Mouse (Mus musculus) kidney, embryonic 14.5 days (tissue): Measurements from ENCODE around the gene B130006D01Rik. TPM values are rescaled to one million over a fixed set of nuclear protein-coding genes. Genes with fewer than 3 reads are reported as not detected.
"Not testable (repeated sequence)": the region's sequence is repeated elsewhere in the genome, so short reads cannot be mapped to it uniquely, and the experiment has no call there.

Source experiments
- ATAC-seq: fragments of 200-750 bp; cut with Nextera tagmentation; 2 replicates; pipeline ENCODE4 v1.8.0; 2017; ENCODE audit warnings: moderate number of reproducible peaks, mild to moderate bottlenecking, moderate TSS enrichment, moderate library complexity; ENCODE audit not compliant: low FRiP score, low TSS enrichment
- H3K27ac ChIP-seq: fragments of 300-500 bp; sonication (generic); 2 replicates; pipeline ENCODE4 v1.5.1; 2014; ENCODE audit warnings: low read depth, mild to moderate bottlenecking, low read length, moderate library complexity, mixed read lengths
- H3K27me3 ChIP-seq: fragments of 300-500 bp; sonication (generic); 2 replicates; pipeline ENCODE4 v1.6.1; 2014; ENCODE audit warnings: mild to moderate bottlenecking, low read length; ENCODE audit not compliant: control insufficient read depth, insufficient read depth
- H3K36me3 ChIP-seq: fragments of 300-500 bp; sonication (generic); 2 replicates; pipeline ENCODE4 v1.6.1; 2014; ENCODE audit warnings: low read length, mixed read lengths; ENCODE audit not compliant: control insufficient read depth, insufficient read depth
- H3K4me1 ChIP-seq: fragments of 300-500 bp; sonication (generic); 2 replicates; pipeline ENCODE4 v1.6.1; 2014; ENCODE audit warnings: low read length, mixed read lengths; ENCODE audit not compliant: control insufficient read depth, insufficient read depth
- H3K4me2 ChIP-seq: fragments of 300-500 bp; sonication (generic); replicated peaks from 2 replicates; pipeline ENCODE4 v1.6.1; 2014; ENCODE audit warnings: low read depth, mild to moderate bottlenecking, low read length
- H3K4me3 ChIP-seq: fragments of 300-500 bp; sonication (generic); 2 replicates; pipeline ENCODE4 v1.5.1; 2014; ENCODE audit warnings: mild to moderate bottlenecking, low read length
- H3K9ac ChIP-seq: fragments of 300-500 bp; sonication (generic); 2 replicates; pipeline ENCODE4 v1.6.1; 2014; ENCODE audit warnings: low read depth, mild to moderate bottlenecking, low read length, moderate library complexity
- H3K9me3 ChIP-seq: fragments of 300-500 bp; sonication (generic); 2 replicates; pipeline ENCODE4 v1.6.1; 2016; ENCODE audit warnings: low read length; ENCODE audit not compliant: control insufficient read depth
- WGBS: fragments of 180-500 bp; shearing (Covaris S2); extraction: QIAGEN DNeasy Blood & Tissue Kit; methylation state at CpG from one replicate; pipeline ENCODE4 v1.1.7; 2014; 5-methylcytosine and 5-hydroxymethylcytosine counted together
- polyA plus RNA-seq: library from polyadenylated mRNA; unstranded; fragments of >200 nt; fragmentation: Nextera tagmentation; extraction: Ambion mirVana; gene quantifications from 2 replicates; pipeline ENCODE4 v1.2.1, GENCODE M21; 2014

The B130006D01Rik gene
- polyA plus RNA-seq, 1 experiment from 2014 or later: 1.6 TPM

DNA sequence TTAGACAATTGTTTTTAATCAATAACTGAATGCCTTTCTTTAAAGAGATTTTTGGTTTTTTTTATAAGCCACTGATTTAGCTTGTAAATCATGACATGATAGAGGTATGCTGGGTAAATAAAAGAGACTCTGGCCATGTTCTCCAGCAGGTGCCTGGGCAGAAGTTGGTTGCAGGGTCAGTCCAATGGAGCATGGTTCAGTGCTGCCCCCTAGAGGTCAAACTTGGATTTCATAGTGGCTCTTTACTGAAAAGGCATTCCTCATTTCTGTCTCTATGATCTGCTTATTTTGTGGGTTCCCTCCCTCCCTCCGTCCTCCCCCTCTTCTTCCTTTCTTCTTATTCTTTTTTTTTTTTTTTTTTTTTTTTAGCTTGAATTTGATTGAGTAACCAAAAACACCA, 27.6 kb downstream of the B130006D01Rik start:
- Histone ChIP-seq H3K4me2 (no peak overlapping the region), H3K9ac (no peak overlapping the region), H3K9me3 (no peaks in the 10 kb centered on the region), H3K4me1 (no peaks in the 10 kb centered on the region), H3K27ac (no peak overlapping the region), H3K4me3 (no peak overlapping the region), H3K36me3 (peaks cover 55% of the 10 kb centered on the region), H3K27me3 (no peaks in the 10 kb centered on the region)
- WGBS: 42% methylated on average over 1 of the region's 1 CpGs
- ATAC-seq: peak; percentile 35; the same call in 1 of the 2 replicates

DNA sequence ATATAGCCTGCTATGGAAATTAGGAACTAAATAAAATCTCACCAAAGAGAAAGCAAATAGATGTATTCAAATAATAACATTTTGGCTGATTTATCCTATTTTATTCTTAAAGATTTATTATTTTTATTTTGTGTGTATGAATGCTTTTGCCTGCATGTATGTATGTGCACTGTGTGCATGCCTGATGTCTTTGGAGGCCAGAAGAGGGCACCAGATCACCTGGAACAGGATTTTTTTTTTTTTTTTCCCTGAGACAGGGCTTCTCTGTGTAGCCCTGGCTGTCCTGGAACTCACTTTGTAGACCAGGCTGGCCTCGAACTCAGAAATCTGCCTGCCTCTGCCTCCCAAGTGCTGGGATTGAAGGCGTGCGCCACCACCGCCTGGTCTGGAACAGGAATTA, 31.8 kb downstream of the B130006D01Rik start:
- not testable (repeated sequence) for H3K9ac ChIP-seq, H3K4me1 ChIP-seq, H3K27me3 ChIP-seq, H3K4me3 ChIP-seq, ATAC-seq, H3K27ac ChIP-seq, H3K9me3 ChIP-seq, H3K4me2 ChIP-seq
- 99% methylated on average over 4 of the region's 4 CpGs for WGBS
- peaks cover 46% of the 10 kb centered on the region for H3K36me3 ChIP-seq

DNA sequence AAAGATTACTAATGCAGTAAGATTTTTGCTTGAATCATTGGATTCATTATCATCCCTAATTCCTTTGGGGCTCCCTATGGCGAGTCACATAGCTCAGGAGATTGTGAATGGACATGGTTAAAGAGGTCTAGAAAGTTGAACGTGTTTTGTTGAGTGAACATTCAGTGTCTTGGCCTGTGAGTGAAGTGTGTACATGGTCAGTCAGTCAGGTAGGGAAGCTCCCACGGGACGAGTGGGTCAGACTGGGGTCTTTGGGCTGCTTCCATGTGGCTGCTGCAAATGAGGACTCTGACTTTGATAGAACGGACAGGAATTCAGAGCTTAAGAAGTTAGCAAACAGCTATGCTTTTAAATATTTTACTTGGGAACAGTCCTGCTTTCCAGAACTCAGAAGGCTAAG, 37.1 kb downstream of the B130006D01Rik start:
- H3K4me3 ChIP-seq: no peak overlapping the region
- H3K9ac ChIP-seq: no peak overlapping the region
- peaks cover 20% of the 10 kb centered on the region for H3K36me3 ChIP-seq
- no peaks in the 10 kb centered on the region for H3K4me1 ChIP-seq
- 92% methylated on average over 5 of the region's 5 CpGs for WGBS
- no peak overlapping the region for H3K27ac ChIP-seq
- ATAC-seq: no peak
- H3K27me3 ChIP-seq: no peaks in the 10 kb centered on the region
- H3K9me3 ChIP-seq: no peaks in the 10 kb centered on the region
- no peak overlapping the region for H3K4me2 ChIP-seq

DNA sequence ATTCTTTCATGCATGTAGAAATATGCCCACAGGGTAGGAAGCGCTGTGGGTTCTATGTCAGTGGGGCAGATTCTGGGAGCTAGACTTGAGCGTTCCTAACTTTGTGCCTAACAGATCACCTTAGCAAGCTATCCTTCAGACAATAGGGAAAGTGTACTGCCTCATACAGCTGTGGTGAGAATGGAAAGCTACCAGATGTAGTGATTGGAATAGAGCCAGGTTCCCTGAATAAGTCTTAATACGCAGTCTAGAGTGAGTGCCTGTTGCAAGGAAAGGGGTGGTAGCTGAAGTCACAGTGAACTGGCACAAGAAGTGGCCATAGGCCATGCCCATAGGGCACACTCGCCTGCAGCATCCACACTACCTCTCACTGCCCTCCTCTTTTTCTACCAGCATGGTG, 39.6 kb downstream of the B130006D01Rik start:
- H3K9ac ChIP-seq: no peak overlapping the region
- H3K4me2 ChIP-seq: no peak overlapping the region
- H3K9me3 ChIP-seq: no peaks in the 10 kb centered on the region
- 77% methylated on average over 4 of the region's 4 CpGs for WGBS
- ATAC-seq: no peak
- H3K4me3 ChIP-seq: no peak overlapping the region
- peaks cover 13% of the 10 kb centered on the region for H3K36me3 ChIP-seq
- no peaks in the 10 kb centered on the region for H3K4me1 ChIP-seq
- H3K27ac ChIP-seq: no peak overlapping the region
- no peaks in the 10 kb centered on the region for H3K27me3 ChIP-seq

DNA sequence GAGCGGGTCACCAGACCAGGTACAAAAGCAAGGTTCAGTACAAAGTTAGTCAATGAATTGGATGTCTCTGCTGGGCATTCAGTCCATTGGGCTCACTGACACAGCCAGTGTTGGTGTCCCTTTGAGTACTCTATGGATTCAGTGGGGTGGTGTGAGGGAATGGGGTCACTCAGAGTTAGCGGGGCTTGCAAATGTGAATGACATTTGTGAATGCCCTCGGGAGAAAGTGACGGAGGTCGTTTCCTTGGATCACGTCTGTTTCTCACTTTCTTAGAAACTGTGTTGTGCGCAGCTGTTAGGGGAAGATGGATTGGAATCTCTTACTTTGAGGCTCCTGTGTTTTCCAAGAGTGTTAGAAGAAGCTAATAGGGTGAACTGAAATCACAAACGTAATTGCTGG, 41.4 kb downstream of the B130006D01Rik start:
- H3K4me1 ChIP-seq: no peaks in the 10 kb centered on the region
- no peak overlapping the region for H3K9ac ChIP-seq
- H3K9me3 ChIP-seq: no peaks in the 10 kb centered on the region
- H3K4me2 ChIP-seq: no peak overlapping the region
- H3K27ac ChIP-seq: no peak overlapping the region
- H3K27me3 ChIP-seq: no peaks in the 10 kb centered on the region
- WGBS: 71% methylated on average over 8 of the region's 8 CpGs
- ATAC-seq: no peak
- H3K4me3 ChIP-seq: no peak overlapping the region
- H3K36me3 ChIP-seq: peaks cover 20% of the 10 kb centered on the region

DNA sequence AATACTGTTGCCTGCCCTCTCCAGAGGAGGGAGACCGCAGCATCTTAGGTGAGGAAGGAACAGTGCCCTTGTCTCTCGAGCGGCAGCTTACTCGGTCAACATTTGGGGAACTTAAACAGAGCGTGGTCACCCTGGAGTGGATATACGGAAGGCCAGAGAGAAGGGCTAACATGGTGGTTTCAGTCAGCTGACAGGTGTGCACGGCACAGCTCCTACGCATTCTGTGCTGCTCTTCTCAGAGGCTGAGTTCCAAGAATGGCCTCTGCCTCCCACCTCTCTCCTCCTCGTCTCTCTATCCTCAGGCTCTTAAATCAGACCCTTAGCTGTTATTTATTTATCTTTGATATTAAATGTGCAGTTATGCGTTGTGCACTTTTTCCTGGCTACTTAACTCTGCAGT, 41.9 kb downstream of the B130006D01Rik start:
- H3K4me3 ChIP-seq: no peak overlapping the region
- H3K27ac ChIP-seq: no peak overlapping the region
- H3K36me3 ChIP-seq: peaks cover 20% of the 10 kb centered on the region
- no peak overlapping the region for H3K4me2 ChIP-seq
- no peak for ATAC-seq
- no peak overlapping the region for H3K9ac ChIP-seq
- no peaks in the 10 kb centered on the region for H3K4me1 ChIP-seq
- no peaks in the 10 kb centered on the region for H3K9me3 ChIP-seq
- 76% methylated on average over 10 of the region's 10 CpGs for WGBS
- H3K27me3 ChIP-seq: no peaks in the 10 kb centered on the region

DNA sequence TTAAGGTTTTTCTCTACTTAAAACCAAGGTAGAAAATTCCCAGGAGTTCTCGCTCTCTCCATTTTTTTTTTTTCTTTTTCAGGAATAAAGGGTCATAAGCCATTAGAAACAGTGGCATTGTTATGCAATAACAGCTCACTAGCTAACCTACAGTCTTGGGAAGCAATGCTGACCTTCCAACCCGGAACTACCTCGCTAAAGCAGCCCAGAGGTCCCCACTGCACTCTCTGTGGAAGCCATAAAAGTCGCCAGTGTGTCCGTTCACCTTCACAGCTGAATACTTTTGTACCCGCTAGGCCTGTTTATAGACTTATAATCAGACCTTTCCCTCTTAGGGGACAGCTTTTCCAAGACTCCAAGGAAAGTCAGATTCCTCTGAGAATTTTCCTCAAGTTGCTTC, 44.9 kb downstream of the B130006D01Rik start:
- Histone ChIP-seq H3K4me3 (no peak overlapping the region), H3K4me2 (no peak overlapping the region), H3K27me3 (no peaks in the 10 kb centered on the region), H3K9ac (no peak overlapping the region), H3K9me3 (no peaks in the 10 kb centered on the region), H3K4me1 (no peaks in the 10 kb centered on the region), H3K27ac (no peak overlapping the region), H3K36me3 (peaks cover 20% of the 10 kb centered on the region)
- WGBS: 69% methylated on average over 6 of the region's 6 CpGs
- no peak for ATAC-seq

DNA sequence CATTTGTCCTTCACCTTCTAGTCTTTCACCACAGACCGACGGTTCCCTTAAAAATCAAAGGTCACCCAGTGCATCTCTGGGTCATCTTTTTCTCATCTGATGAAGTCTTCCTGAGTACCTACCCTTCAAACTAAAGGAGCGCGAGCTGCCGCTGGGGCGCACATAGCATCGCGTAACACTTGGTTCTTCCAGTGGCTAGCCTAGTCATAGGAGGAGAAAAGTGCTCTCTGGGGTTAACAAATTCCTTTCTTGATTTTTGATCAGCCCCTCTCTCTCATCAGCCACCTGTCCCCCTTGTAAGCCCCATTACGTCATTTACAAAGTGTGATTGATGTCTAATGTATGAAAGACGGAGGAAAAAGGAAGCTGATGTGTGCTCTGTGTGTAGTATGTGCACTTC, 45.8 kb downstream of the B130006D01Rik start:
- Histone ChIP-seq H3K4me1 (no peaks in the 10 kb centered on the region), H3K9ac (no peak overlapping the region), H3K4me2 (no peak overlapping the region), H3K4me3 (no peak overlapping the region), H3K36me3 (peaks cover 11% of the 10 kb centered on the region; the same call in 1 of the 2 replicates), H3K27ac (no peak overlapping the region), H3K27me3 (no peaks in the 10 kb centered on the region), H3K9me3 (no peaks in the 10 kb centered on the region)
- WGBS: 92% methylated on average over 10 of the region's 10 CpGs
- ATAC-seq: no peak

DNA sequence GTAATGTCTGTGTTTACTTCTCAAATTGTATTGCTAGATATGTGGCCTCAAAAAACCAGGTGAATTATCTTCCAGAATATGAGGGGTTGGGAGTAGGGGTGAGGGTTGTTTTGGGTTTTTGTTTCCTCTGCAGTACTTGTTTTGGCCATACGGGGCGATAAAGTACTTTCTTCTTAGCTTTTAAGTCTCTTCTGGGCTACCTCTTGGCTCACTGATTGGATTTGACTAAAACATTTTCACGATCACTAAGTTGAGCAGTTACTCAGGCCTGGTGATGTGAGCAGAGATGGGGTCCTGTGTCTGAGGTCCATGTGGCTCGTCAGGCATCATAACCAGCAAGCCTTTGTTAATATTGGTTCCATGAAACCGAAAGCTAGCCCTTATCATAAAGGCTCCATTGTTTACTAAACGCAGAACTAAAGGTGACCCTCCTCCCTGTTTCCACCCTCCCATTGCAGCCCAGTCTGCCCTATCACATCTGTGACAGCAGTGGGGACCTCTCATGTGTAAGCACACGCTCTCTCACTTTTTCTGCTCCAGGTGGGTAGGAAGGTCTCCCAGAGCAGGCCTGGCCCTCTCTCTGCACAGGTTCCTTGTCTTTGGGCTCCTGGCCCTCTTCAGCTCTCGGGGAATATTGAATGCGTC, 47.5 kb downstream of the B130006D01Rik start:
- H3K4me2 ChIP-seq: no peak overlapping the region
- H3K27ac ChIP-seq: no peak overlapping the region
- ATAC-seq: no peak
- H3K9ac ChIP-seq: no peak overlapping the region
- peaks cover 7% of the 10 kb centered on the region; the same call in 1 of the 2 replicates for H3K36me3 ChIP-seq
- no peak overlapping the region for H3K4me3 ChIP-seq
- no peaks in the 10 kb centered on the region for H3K4me1 ChIP-seq
- WGBS: 63% methylated on average over 9 of the region's 9 CpGs
- no peaks in the 10 kb centered on the region for H3K9me3 ChIP-seq
- no peaks in the 10 kb centered on the region for H3K27me3 ChIP-seq
